Mouse (Mus musculus) neural tube, embryonic 12.5 days (tissue): ENCODE results near the gene Sipa1l3. TPM values are rescaled to one million over a fixed set of nuclear protein-coding genes. Genes with fewer than 3 reads are reported as not detected.

Experiments
- ATAC-seq: fragments of 200-750 bp; cut with Nextera tagmentation; 2 replicates; pipeline ENCODE4 v1.8.0; 2017; ENCODE audit warnings: low read depth, mild to moderate bottlenecking, moderate TSS enrichment, moderate library complexity; ENCODE audit not compliant: low FRiP score
- H3K27ac ChIP-seq: fragments of 300-500 bp; sonication (generic); 2 replicates; pipeline ENCODE4 v1.5.1; 2016
- H3K27me3 ChIP-seq: fragments of 300-500 bp; sonication (generic); replicated peaks from 2 replicates; pipeline ENCODE4 v1.6.1; 2016; ENCODE audit warnings: mild to moderate bottlenecking
- H3K36me3 ChIP-seq: fragments of 300-500 bp; sonication (generic); 2 replicates; pipeline ENCODE4 v1.6.1; 2016; ENCODE audit warnings: mild to moderate bottlenecking
- H3K4me1 ChIP-seq: fragments of 300-500 bp; sonication (generic); 2 replicates; pipeline ENCODE4 v1.6.1; 2016
- H3K4me2 ChIP-seq: fragments of 300-500 bp; sonication (generic); replicated peaks from 2 replicates; pipeline ENCODE4 v1.6.1; 2016; ENCODE audit warnings: mild to moderate bottlenecking
- H3K4me3 ChIP-seq: fragments of 300-500 bp; sonication (generic); 2 replicates; pipeline ENCODE4 v1.5.1; 2016
- H3K9ac ChIP-seq: fragments of 300-500 bp; sonication (generic); 2 replicates; pipeline ENCODE4 v1.6.1; 2016; ENCODE audit warnings: mild to moderate bottlenecking
- H3K9me3 ChIP-seq: fragments of 300-500 bp; sonication (generic); 2 replicates; pipeline ENCODE4 v1.6.1; 2016; ENCODE audit warnings: mild to moderate bottlenecking
- WGBS: fragments of 180-500 bp; shearing (Covaris S2); methylation state at CpG from one replicate; pipeline ENCODE4 v1.1.7; 2016; 5-methylcytosine and 5-hydroxymethylcytosine counted together
- polyA plus RNA-seq: library from polyadenylated mRNA; unstranded; fragments of >200 nt; fragmentation: Nextera tagmentation; extraction: Ambion mirVana; gene quantifications from 2 replicates; pipeline ENCODE4 v1.2.1, GENCODE M21; 2016

Gene Sipa1l3
- polyA plus RNA-seq, 1 experiment from 2014 or later, result 10.8 TPM

DNA sequence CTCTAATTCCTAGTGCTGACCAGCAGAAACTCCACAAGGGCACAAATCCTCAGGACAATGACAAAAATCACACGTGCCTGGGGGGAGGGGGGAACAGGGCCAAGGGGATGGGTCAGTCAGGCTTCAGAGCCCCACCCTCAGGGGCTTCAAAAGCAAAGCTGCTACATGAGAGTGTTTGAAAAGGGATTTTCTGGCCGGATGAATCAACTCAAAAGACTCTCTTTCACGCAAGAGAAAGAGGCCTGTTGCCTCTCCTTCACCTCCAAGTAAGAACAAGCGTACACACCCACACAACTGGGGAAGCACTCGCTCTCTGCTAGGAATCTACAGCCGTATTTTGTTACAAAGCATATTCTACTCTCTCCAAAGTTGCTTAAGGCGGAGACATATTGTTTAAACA lies 28.6 kb downstream of the Sipa1l3 start:
- 18% methylated on average over 7 of the region's 7 CpGs for WGBS
- H3K9ac ChIP-seq, result no peak overlapping the region
- H3K27me3 ChIP-seq, result no peaks in the 10 kb centered on the region
- H3K4me1 ChIP-seq, result peaks cover 12% of the 10 kb centered on the region
- no peaks in the 10 kb centered on the region for H3K9me3 ChIP-seq
- ATAC-seq, result 0 out of 2 replicates have a peak, but pooled peaks have one; percentile 29
- no peaks in the 10 kb centered on the region for H3K36me3 ChIP-seq
- H3K4me3 ChIP-seq, result no peak overlapping the region
- H3K27ac ChIP-seq, result no peak overlapping the region
- no peak overlapping the region for H3K4me2 ChIP-seq

DNA sequence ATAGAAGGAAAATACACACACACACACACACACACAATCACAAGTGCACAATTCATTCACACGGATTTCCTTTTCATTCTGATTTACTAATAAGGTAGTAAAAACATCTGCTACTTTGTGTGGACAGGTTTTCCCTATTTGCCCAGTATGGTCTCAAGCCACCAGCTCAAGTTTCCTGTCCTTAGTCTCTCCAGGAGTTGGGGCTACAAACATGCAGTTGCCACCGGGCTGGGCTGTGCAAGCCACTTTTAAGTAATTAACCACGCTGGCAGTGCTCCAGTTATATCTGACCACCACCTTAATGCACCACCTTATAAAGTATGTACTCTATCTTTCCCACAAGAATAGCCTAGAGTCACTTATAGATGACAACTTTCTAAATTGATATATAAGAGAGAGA lies 29.1 kb downstream of the Sipa1l3 start:
- Histone ChIP-seq H3K27me3 (no peaks in the 10 kb centered on the region), H3K9ac (no peak overlapping the region), H3K36me3 (no peaks in the 10 kb centered on the region), H3K9me3 (no peaks in the 10 kb centered on the region), H3K27ac (no peak overlapping the region), H3K4me3 (no peak overlapping the region), H3K4me1 (peaks cover 12% of the 10 kb centered on the region), H3K4me2 (no peak overlapping the region)
- 0 out of 2 replicates have a peak, but pooled peaks have one; percentile 13 for ATAC-seq
- WGBS, result 22% methylated on average over 3 of the region's 3 CpGs

DNA sequence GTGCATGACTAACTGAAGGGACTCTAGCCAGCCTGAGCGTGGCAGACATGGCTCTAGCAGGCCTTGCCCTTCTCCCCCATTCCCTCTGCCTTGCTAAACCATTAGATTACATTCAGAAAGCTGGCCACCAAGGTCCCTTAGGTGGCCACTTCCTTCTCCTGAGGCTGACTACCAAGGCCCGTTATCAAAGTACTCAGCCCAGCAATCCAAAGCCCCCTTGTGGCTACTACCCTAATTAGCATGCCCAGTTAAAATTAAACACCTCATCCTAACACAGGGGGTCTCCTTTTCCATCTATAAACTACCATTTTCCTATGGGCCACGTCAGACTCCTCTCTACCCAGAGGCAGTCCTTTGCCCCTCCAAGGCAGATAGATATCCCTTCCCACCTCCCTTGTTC lies 31.7 kb downstream of the Sipa1l3 start:
- Histone ChIP-seq H3K4me3 (no peak overlapping the region), H3K27ac (no peak overlapping the region), H3K36me3 (no peaks in the 10 kb centered on the region), H3K9me3 (no peaks in the 10 kb centered on the region), H3K9ac (no peak overlapping the region), H3K27me3 (no peaks in the 10 kb centered on the region), H3K4me2 (no peak overlapping the region), H3K4me1 (peaks cover 24% of the 10 kb centered on the region)
- no peak for ATAC-seq
- 65% methylated on average over 3 of the region's 3 CpGs for WGBS

- H3K27ac ChIP-seq, result no peak overlapping the region
- no peak overlapping the region for H3K4me3 ChIP-seq
- H3K9ac ChIP-seq, result no peak overlapping the region
- no peak overlapping the region for H3K4me2 ChIP-seq
- H3K27me3 ChIP-seq, result no peaks in the 10 kb centered on the region
- ATAC-seq, result no peak
- WGBS, result 76% methylated on average over 2 of the region's 2 CpGs
- no peaks in the 10 kb centered on the region for H3K9me3 ChIP-seq
- H3K4me1 ChIP-seq, result peaks cover 29% of the 10 kb centered on the region
- no peaks in the 10 kb centered on the region for H3K36me3 ChIP-seq
These were observed 32.7 kb downstream of the Sipa1l3 start for GRCm38 (mm10) chr7:29485721-29486120.

DNA sequence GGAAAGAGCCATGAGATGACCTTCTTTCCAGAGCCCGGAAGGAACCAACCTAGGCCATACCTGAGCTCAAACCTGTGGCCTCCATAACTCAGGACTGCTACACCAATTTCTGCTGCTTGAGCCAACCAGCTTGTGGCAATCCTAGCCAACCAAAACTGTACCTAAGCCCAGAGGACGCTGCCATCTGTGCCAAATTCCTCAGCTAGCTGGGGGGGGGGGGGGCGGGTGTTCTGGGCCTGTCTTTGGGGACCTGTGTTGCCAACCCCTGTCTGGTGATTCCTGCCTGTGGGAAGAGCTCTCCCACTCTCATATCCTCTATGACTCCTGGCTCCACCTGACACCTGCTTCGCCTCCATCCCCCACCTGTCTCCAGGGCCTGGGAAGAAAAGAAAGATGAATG lies 34.9 kb downstream of the Sipa1l3 start:
- Histone ChIP-seq H3K4me2 (no peak overlapping the region), H3K27ac (no peak overlapping the region), H3K27me3 (no peaks in the 10 kb centered on the region), H3K9ac (no peak overlapping the region), H3K36me3 (no peaks in the 10 kb centered on the region), H3K9me3 (no peaks in the 10 kb centered on the region), H3K4me3 (no peak overlapping the region), H3K4me1 (peaks cover 17% of the 10 kb centered on the region)
- WGBS, result 85% methylated on average over 4 of the region's 4 CpGs
- ATAC-seq, result no peak

- peak overlapping the region; percentile 37; the same call in 1 of the 2 replicates for H3K4me2 ChIP-seq
- no peak overlapping the region for H3K9ac ChIP-seq
- peaks cover 17% of the 10 kb centered on the region for H3K4me1 ChIP-seq
- H3K27me3 ChIP-seq, result no peaks in the 10 kb centered on the region
- H3K9me3 ChIP-seq, result no peaks in the 10 kb centered on the region
- H3K36me3 ChIP-seq, result no peaks in the 10 kb centered on the region
- ATAC-seq, result no peak
- no peak overlapping the region for H3K27ac ChIP-seq
- WGBS, result 50% methylated on average over 15 of the region's 15 CpGs
- no peak overlapping the region for H3K4me3 ChIP-seq
These were observed 36.9 kb downstream of the Sipa1l3 start for GRCm38 (mm10) chr7:29481345-29482155.

GRCm38 (mm10) chr7:29480590-29481344 lies 37.7 kb downstream of the Sipa1l3 start:
- peaks cover 17% of the 10 kb centered on the region for H3K4me1 ChIP-seq
- no peak overlapping the region for H3K4me2 ChIP-seq
- no peaks in the 10 kb centered on the region for H3K36me3 ChIP-seq
- WGBS, result 85% methylated on average over 16 of the region's 16 CpGs
- H3K27ac ChIP-seq, result no peak overlapping the region
- H3K9ac ChIP-seq, result no peak overlapping the region
- H3K4me3 ChIP-seq, result no peak overlapping the region
- H3K27me3 ChIP-seq, result no peaks in the 10 kb centered on the region
- no peak for ATAC-seq
- H3K9me3 ChIP-seq, result no peaks in the 10 kb centered on the region

DNA sequence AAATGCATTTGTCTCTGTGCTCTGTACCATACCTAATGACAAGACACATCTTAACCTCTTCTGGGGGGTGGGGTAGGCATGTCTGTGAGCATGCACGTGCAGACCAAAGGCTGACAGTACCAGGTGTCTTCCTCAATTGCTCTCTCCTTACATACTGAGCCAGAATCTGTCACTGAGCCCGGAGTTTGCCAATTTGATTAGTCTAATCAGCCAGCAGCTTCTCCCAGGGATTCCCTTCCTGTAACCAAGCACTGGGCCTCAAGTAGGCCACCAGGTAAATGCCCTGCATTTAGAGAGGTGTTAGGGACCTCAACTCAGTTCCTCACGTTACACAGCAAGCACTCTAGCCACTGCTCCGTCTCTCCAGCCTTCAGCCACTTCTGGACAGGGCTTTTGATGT lies 38.3 kb downstream of the Sipa1l3 start:
- Histone ChIP-seq H3K27me3 (no peaks in the 10 kb centered on the region), H3K9ac (no peak overlapping the region), H3K9me3 (no peaks in the 10 kb centered on the region), H3K4me1 (peaks cover 17% of the 10 kb centered on the region), H3K27ac (no peak overlapping the region), H3K36me3 (no peaks in the 10 kb centered on the region), H3K4me2 (no peak overlapping the region), H3K4me3 (no peak overlapping the region)
- no peak for ATAC-seq
- WGBS, result 88% methylated on average over 4 of the region's 4 CpGs

GRCm38 (mm10) chr7:29475005-29475404 lies 43.4 kb downstream of the Sipa1l3 start:
- Histone ChIP-seq H3K4me3 (no peak overlapping the region), H3K36me3 (no peaks in the 10 kb centered on the region), H3K9me3 (no peaks in the 10 kb centered on the region), H3K27ac (no peak overlapping the region), H3K9ac (no peak overlapping the region), H3K4me1 (0 out of 2 replicates have a peak, but pooled peaks cover 6% of the 10 kb centered on the region), H3K27me3 (no peaks in the 10 kb centered on the region), H3K4me2 (no peak overlapping the region)
- 89% methylated on average over 7 of the region's 7 CpGs for WGBS
- no peak for ATAC-seq

GRCm38 (mm10) chr7:29471309-29471708 lies 47.1 kb downstream of the Sipa1l3 start:
- H3K9me3 ChIP-seq, result no peaks in the 10 kb centered on the region
- no peak overlapping the region for H3K27ac ChIP-seq
- H3K4me2 ChIP-seq, result no peak overlapping the region
- no peak overlapping the region for H3K4me3 ChIP-seq
- no peak for ATAC-seq
- 71% methylated on average over 7 of the region's 7 CpGs for WGBS
- no peak overlapping the region for H3K9ac ChIP-seq
- no peaks in the 10 kb centered on the region for H3K27me3 ChIP-seq
- no peaks in the 10 kb centered on the region for H3K36me3 ChIP-seq
- 0 out of 2 replicates have a peak, but pooled peaks cover 6% of the 10 kb centered on the region for H3K4me1 ChIP-seq

DNA sequence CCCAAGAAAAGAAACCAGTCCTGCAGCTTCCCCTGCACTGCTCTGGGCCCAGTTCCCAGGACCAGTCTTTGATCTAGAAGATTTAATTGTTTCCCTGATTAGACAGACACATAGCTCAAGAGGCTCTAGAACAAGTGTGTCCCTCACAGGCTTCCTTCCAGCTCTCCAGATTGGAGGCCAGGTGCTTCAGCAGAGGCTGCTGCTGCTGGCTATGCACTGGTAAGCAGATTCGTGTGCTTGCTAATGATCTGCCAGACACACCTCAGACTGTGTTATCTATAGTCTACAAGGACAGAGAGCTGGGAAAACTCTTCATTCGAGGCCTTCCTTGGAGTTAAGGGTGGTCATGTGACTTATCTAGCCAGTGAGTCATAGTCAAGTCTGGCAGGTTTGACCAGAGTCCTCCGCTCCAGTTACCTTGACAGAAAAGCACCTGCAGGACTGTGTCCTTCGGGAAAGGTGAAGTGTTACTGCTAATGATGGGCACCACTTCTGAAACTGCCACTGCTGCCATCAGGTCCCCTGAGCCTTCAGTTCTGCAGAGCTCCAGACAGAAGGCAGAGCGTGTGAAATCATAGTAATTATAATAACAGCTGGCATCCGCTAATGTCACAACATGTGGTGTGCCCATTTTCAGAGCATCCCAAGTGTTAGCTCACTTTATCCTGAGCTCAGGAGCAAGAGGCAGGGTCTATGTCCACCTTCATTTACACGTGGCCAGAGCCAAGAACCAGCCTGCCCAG lies 48.7 kb downstream of the Sipa1l3 start:
- no peak overlapping the region for H3K27ac ChIP-seq
- no peaks in the 10 kb centered on the region for H3K27me3 ChIP-seq
- H3K4me2 ChIP-seq, result no peak overlapping the region
- no peaks in the 10 kb centered on the region for H3K36me3 ChIP-seq
- no peak for ATAC-seq
- H3K4me1 ChIP-seq, result 0 out of 2 replicates have a peak, but pooled peaks cover 6% of the 10 kb centered on the region
- H3K9me3 ChIP-seq, result no peaks in the 10 kb centered on the region
- no peak overlapping the region for H3K9ac ChIP-seq
- no peak overlapping the region for H3K4me3 ChIP-seq
- WGBS, result 74% methylated on average over 7 of the region's 7 CpGs

DNA sequence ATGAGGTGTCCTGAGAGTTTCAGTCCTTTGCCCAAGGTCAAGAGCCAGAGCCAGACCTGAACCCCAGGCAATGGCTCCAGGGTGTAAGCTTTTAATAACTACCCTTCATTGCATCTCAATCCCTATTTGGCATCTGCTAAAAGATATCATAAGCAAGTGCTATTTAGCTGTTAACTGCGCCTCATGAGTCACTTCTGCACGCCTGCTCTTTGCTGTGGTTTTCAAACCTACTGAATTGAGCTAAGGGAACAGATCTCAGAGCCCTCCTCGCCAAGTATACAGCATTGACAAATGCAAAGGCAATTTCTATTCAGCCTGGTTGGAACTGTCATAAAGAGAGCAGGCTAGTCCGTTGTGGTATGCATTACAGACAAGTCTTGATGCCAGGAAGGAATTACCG lies 49.8 kb downstream of the Sipa1l3 start:
- peaks cover 12% of the 10 kb centered on the region; the same call in 1 of the 2 replicates for H3K4me1 ChIP-seq
- no peaks in the 10 kb centered on the region for H3K9me3 ChIP-seq
- no peak overlapping the region for H3K4me2 ChIP-seq
- H3K4me3 ChIP-seq, result no peak overlapping the region
- H3K27me3 ChIP-seq, result no peaks in the 10 kb centered on the region
- no peak for ATAC-seq
- H3K9ac ChIP-seq, result no peak overlapping the region
- H3K27ac ChIP-seq, result no peak overlapping the region
- 92% methylated on average over 5 of the region's 5 CpGs for WGBS
- no peaks in the 10 kb centered on the region for H3K36me3 ChIP-seq
